7 mouse cellular contexts compared by ENCODE assay signal in genomic region chr5:105792853-105793547, GRCm38 (mm10).
A peak's percentile ranks its signal among the peaks of the same experiment; 100 is the strongest.
DNase-seq lines count a peak whose midpoint lies in the region; ATAC-seq and TF ChIP-seq lines count a peak whose summit lies in the region.

No protein-coding gene starts in this region.

- ATAC-seq in cerebellum, adult (ENCODE audit: insufficient number of reproducible peaks, low FRiP score, low TSS enrichment), result peak; percentile 65
- peak; percentile 80 for ATAC-seq in forebrain, postnatal 0 days
- ATAC-seq in hindbrain, embryonic 14.5 days (ENCODE audit: low FRiP score), result peak; percentile 58; the same call in 1 of the 2 replicates
- peak; percentile 25; the same call in 1 of the 2 replicates for ATAC-seq in liver, embryonic 14.5 days (ENCODE audit: insufficient read depth)
- peak; percentile 60; the same call in 1 of the 2 replicates for ATAC-seq in neural tube, embryonic 15.5 days (ENCODE audit: low FRiP score)

- H3K27ac ChIP-seq in forebrain, postnatal 0 days (ENCODE audit: low read depth, low read length), result peak overlapping the region; percentile 45
- peak overlapping the region; percentile 58; the same call in 1 of the 2 replicates for H3K27ac ChIP-seq in hindbrain, embryonic 14.5 days
- H3K27ac ChIP-seq in liver, embryonic 14.5 days, result no peak overlapping the region
- peak overlapping the region; percentile 51 for H3K27ac ChIP-seq in neural tube, embryonic 15.5 days (replicated peaks)

- peak; percentile 93 for DNase-seq in Muller cell, postnatal 12 days (ENCODE audit: inconsistent ontology term)
- DNase-seq in forebrain, postnatal 0 days, result peak; percentile 42
- DNase-seq in hindbrain, embryonic 14.5 days (ENCODE audit: low spot score), result peak; percentile 46
- DNase-seq in liver, embryonic 14.5 days (ENCODE audit: low read depth in 3 of 3, low spot score in 3 of 3), result no peak
- DNase-seq in frontal cortex, postnatal 14 days (ENCODE audit: low spot score in 2 of 2), result no peak

- H3K4me2 ChIP-seq in forebrain, postnatal 0 days (ENCODE audit: low read depth), result peak overlapping the region; percentile 17
- H3K4me2 ChIP-seq in hindbrain, embryonic 14.5 days (replicated peaks), result peak overlapping the region; percentile 3
- peak overlapping the region; percentile 42 for H3K4me2 ChIP-seq in liver, embryonic 14.5 days (ENCODE audit: low read depth)
- peak overlapping the region; percentile 29; the same call in 1 of the 2 replicates for H3K4me2 ChIP-seq in neural tube, embryonic 15.5 days

- no peaks in the 10 kb centered on the region for H3K36me3 ChIP-seq in forebrain, postnatal 0 days (ENCODE audit: insufficient read depth)
- H3K36me3 ChIP-seq in hindbrain, embryonic 14.5 days (replicated peaks; ENCODE audit: control insufficient read depth, insufficient read depth), result no peaks in the 10 kb centered on the region
- no peaks in the 10 kb centered on the region for H3K36me3 ChIP-seq in liver, embryonic 14.5 days (replicated peaks; ENCODE audit: control insufficient read depth, insufficient read depth, low read depth)
- no peaks in the 10 kb centered on the region for H3K36me3 ChIP-seq in neural tube, embryonic 15.5 days

- H3K27me3 ChIP-seq in forebrain, postnatal 0 days (ENCODE audit: insufficient read depth, low read length), result no peaks in the 10 kb centered on the region
- H3K27me3 ChIP-seq in hindbrain, embryonic 14.5 days (ENCODE audit: control insufficient read depth, insufficient read depth, low read length), result no peaks in the 10 kb centered on the region
- H3K27me3 ChIP-seq in liver, embryonic 14.5 days (ENCODE audit: control insufficient read depth, insufficient read depth, low read length), result no peaks in the 10 kb centered on the region
- no peaks in the 10 kb centered on the region for H3K27me3 ChIP-seq in neural tube, embryonic 15.5 days (replicated peaks)

- H3K9ac ChIP-seq in forebrain, postnatal 0 days, result no peak overlapping the region
- peak overlapping the region; percentile 1; the same call in 1 of the 2 replicates for H3K9ac ChIP-seq in hindbrain, embryonic 14.5 days
- H3K9ac ChIP-seq in liver, embryonic 14.5 days (replicated peaks), result no peak overlapping the region
- no peak overlapping the region for H3K9ac ChIP-seq in neural tube, embryonic 15.5 days (replicated peaks)

- 24% methylated on average over 13 of the region's 13 CpGs for WGBS in forebrain, postnatal 0 days
- 28% methylated on average over 13 of the region's 13 CpGs for WGBS in hindbrain, embryonic 14.5 days
- 40% methylated on average over 13 of the region's 13 CpGs for WGBS in liver, embryonic 14.5 days (ENCODE audit: insufficient replicate concordance)
- WGBS in neural tube, embryonic 15.5 days, result 48% methylated on average over 13 of the region's 13 CpGs

- no peak for TF ChIP-seq EP300 in liver, embryonic 14.5 days (IDR thresholded peaks at IDR 0.05; ENCODE audit: low read depth)

- peaks cover 18% of the 10 kb centered on the region; the same call in 1 of the 2 replicates for H3K4me1 ChIP-seq in forebrain, postnatal 0 days (ENCODE audit: insufficient read depth)
- H3K4me1 ChIP-seq in hindbrain, embryonic 14.5 days (replicated peaks; ENCODE audit: control insufficient read depth, insufficient read depth, low read length), result peaks cover 24% of the 10 kb centered on the region
- peaks cover 0 to 14% of the 10 kb centered on the region in 2 experiments; a peak in 2 of 4 replicates for H3K4me1 ChIP-seq in liver, embryonic 14.5 days (replicated peaks; ENCODE audit: control insufficient read depth in 2 of 2, insufficient read depth in 2 of 2, low read length in 1 of 2)
- peaks cover 41% of the 10 kb centered on the region for H3K4me1 ChIP-seq in neural tube, embryonic 15.5 days

- H3K4me3 ChIP-seq in forebrain, postnatal 0 days (ENCODE audit: low read depth, low read length), result no peak overlapping the region
- H3K4me3 ChIP-seq in hindbrain, embryonic 14.5 days (replicated peaks; ENCODE audit: low read length), result no peak overlapping the region
- peak overlapping the region in 1 of 2 experiments; percentile 7; a peak in 1 of 4 replicates for H3K4me3 ChIP-seq in liver, embryonic 14.5 days (ENCODE audit: insufficient read depth in 1 of 2, low read depth in 2 of 2, low read length in 2 of 2)
- H3K4me3 ChIP-seq in neural tube, embryonic 15.5 days (replicated peaks), result no peak overlapping the region

- no peaks in the 10 kb centered on the region for H3K9me3 ChIP-seq in forebrain, postnatal 0 days (ENCODE audit: low read length)
- no peaks in the 10 kb centered on the region for H3K9me3 ChIP-seq in hindbrain, embryonic 14.5 days (ENCODE audit: control insufficient read depth, low read length)
- no peaks in the 10 kb centered on the region for H3K9me3 ChIP-seq in liver, embryonic 14.5 days (ENCODE audit: control insufficient read depth, low read length)
- no peaks in the 10 kb centered on the region for H3K9me3 ChIP-seq in neural tube, embryonic 15.5 days (replicated peaks)

- TF ChIP-seq CTCF in forebrain, postnatal 0 days (IDR thresholded peaks at IDR 0.05; ENCODE audit: low read depth), result no peak
- TF ChIP-seq CTCF in liver, embryonic 14.5 days (IDR thresholded peaks at IDR 0.05; ENCODE audit: low read depth), result no peak

Comparison
In these comparisons a context has a peak if more than half of its experiments do, and no peak if none do; other contexts are left out.
1. DNase-seq: peak in Muller cell, postnatal 12 days (single experiment), forebrain, postnatal 0 days (single experiment) and hindbrain, embryonic 14.5 days (single experiment); none in liver, embryonic 14.5 days (0 of 3) and frontal cortex, postnatal 14 days (0 of 2).
2. ATAC-seq: peak in every context shown above with its lines; median percentile 80 in forebrain, postnatal 0 days; 65 in cerebellum, adult; 60 in neural tube, embryonic 15.5 days; 58 in hindbrain, embryonic 14.5 days; 25 in liver, embryonic 14.5 days.
3. Peak in every context shown above with its lines, with median percentiles within 50 percentile points of each other: H3K4me2 ChIP-seq.